Mouse (Mus musculus): ENCODE measurements around the gene Rfng. TPM values are rescaled to one million over a fixed set of nuclear protein-coding genes. Genes with fewer than 3 reads are reported as not detected.
"Not testable (repeated sequence)": the region's sequence is repeated elsewhere in the genome, so short reads cannot be mapped to it uniquely, and the experiment has no call there.

Rfng gene
- polyA plus RNA-seq, 1 experiment from 2014 or later, result 66.4 TPM

- Histone ChIP-seq H3K9me3 (no peaks in the 10 kb centered on the region), H3K36me3 (peaks cover 51% of the 10 kb centered on the region), H3K27ac (replicated peaks) (no peak overlapping the region), H3K9ac (replicated peaks) (no peak overlapping the region), H3K4me2 (replicated peaks) (no peak overlapping the region), H3K4me3 (no peak overlapping the region), H3K4me1 (no peaks in the 10 kb centered on the region), H3K27me3 (no peaks in the 10 kb centered on the region)
- WGBS, result 82% methylated on average over 4 of the region's 4 CpGs
- no peak for ATAC-seq (ENCODE audit: low FRiP score, low read depth)
Observed at GRCm38 (mm10) chr11:120804769-120805168, 20.8 kb upstream of the Rfng start.

GRCm38 (mm10) chr11:120804274-120804673, 20.3 kb upstream of the Rfng start:
- no peak for ATAC-seq (ENCODE audit: low FRiP score, low read depth)
- Histone ChIP-seq H3K27me3 (no peaks in the 10 kb centered on the region), H3K9ac (replicated peaks) (no peak overlapping the region), H3K9me3 (no peaks in the 10 kb centered on the region), H3K27ac (replicated peaks) (no peak overlapping the region), H3K36me3 (peaks cover 46% of the 10 kb centered on the region), H3K4me2 (replicated peaks) (no peak overlapping the region), H3K4me1 (no peaks in the 10 kb centered on the region), H3K4me3 (no peak overlapping the region)
- WGBS, result 82% methylated on average over 7 of the region's 7 CpGs

DNA sequence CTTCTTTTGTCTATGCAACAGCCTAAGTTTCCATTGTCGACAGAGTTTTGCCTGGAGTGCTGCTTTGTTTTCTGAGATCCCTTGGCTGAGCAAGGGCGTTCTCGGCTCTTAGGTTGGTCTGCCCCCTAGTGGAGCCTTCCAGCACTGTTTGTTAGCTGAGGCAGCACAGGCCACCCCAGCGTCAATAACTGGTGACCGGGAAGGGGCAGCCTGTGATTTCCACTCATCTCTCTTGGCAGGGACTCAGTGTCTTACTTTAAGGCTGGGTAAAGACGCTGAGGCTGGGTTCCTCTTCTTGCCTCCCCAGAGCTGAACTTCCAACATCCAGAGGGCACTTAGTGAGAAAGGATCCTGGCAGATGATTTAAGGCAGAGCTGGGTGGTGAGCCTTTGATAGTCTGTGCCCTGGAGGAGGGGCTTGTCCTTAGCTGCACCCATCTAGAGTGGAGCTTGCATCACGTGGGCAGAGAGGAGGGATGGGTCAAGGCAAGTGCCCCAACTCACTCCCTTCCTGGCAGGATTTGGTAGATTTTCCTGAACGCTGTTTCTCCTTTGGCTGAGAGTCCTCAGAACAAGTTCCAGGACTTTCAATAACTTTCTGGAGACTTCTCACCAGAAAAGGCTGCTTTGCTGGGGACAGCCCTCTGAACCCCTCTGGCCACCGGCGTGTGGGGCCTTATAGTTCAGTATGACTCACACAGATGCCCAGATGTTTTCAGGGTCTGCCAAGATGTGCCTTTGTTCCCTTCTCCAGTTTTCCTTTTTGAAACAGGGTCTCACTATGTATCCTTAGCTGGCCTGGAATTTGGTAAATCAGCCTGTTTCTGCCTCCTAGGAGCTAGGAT, 16.3 kb upstream of the Rfng start:
- Histone ChIP-seq H3K36me3 (peaks cover 6% of the 10 kb centered on the region), H3K9me3 (no peaks in the 10 kb centered on the region), H3K4me1 (peaks cover 6% of the 10 kb centered on the region), H3K4me2 (replicated peaks) (no peak overlapping the region), H3K27ac (replicated peaks) (peak overlapping the region; percentile 27), H3K4me3 (no peak overlapping the region), H3K27me3 (no peaks in the 10 kb centered on the region), H3K9ac (replicated peaks) (0 out of 2 replicates have a peak overlapping the region, but pooled peaks have one; percentile 16)
- ATAC-seq (ENCODE audit: low FRiP score, low read depth), result peak; percentile 50; the same call in 1 of the 2 replicates
- WGBS, result 16% methylated on average over 10 of the region's 10 CpGs

GRCm38 (mm10) chr11:120799316-120799890, 15.4 kb upstream of the Rfng start:
- Histone ChIP-seq H3K4me1 (peaks cover 15% of the 10 kb centered on the region), H3K9ac (replicated peaks) (no peak overlapping the region), H3K4me2 (replicated peaks) (no peak overlapping the region), H3K4me3 (no peak overlapping the region), H3K9me3 (no peaks in the 10 kb centered on the region), H3K27ac (replicated peaks) (peak overlapping the region; percentile 27; the same call in 1 of the 2 replicates), H3K36me3 (peaks cover 5% of the 10 kb centered on the region; the same call in 1 of the 2 replicates), H3K27me3 (no peaks in the 10 kb centered on the region)
- ATAC-seq (ENCODE audit: low FRiP score, low read depth), result no peak
- 79% methylated on average over 6 of the region's 6 CpGs for WGBS

DNA sequence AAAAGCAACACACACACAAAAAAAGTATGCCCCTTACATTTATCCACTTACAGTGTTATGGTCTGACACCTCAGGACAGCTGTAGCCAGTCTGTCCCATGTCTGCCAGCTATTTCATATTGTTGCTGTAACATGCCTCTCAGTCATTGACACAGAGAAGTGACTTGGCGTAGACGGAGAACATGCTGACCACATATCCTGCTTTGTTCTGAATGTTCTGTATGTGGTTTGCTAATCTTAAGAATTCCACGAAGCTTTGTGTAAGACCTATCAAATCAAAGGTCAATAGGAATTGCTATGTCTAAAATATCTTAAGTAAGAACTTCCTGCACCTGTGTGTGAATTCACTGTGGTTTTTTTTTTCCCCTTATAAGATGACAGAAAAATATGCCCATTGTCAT, 14.2 kb upstream of the Rfng start:
- Histone ChIP-seq H3K4me1 (peaks cover 18% of the 10 kb centered on the region), H3K27ac (replicated peaks) (no peak overlapping the region), H3K9ac (replicated peaks) (no peak overlapping the region), H3K4me3 (no peak overlapping the region), H3K27me3 (no peaks in the 10 kb centered on the region), H3K9me3 (no peaks in the 10 kb centered on the region), H3K4me2 (replicated peaks) (no peak overlapping the region), H3K36me3 (peaks cover 15% of the 10 kb centered on the region)
- WGBS, result 93% methylated on average over 3 of the region's 3 CpGs
- no peak for ATAC-seq (ENCODE audit: low FRiP score, low read depth)

DNA sequence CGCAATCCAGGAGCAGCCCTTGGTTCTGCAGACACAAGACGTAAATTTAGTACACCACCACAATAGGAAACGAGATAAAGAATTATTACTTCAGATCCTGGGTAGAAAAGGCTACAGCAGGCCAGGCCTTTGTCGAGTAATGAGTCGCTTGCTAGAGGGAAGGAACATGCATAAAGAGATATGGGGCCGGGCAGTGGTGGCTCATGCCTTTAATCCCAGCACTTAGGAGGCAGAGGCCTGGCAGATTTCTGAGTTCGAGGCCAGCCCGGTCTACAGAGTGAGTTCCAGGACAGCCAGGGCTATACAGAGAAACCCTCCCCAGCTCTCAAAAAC, 12.6 kb upstream of the Rfng start:
- Histone ChIP-seq H3K9me3 (no peaks in the 10 kb centered on the region), H3K36me3 (peaks cover 32% of the 10 kb centered on the region), H3K4me3 (peak overlapping the region; percentile 91), H3K27ac (replicated peaks) (peak overlapping the region; percentile 89), H3K4me2 (replicated peaks) (peak overlapping the region; percentile 99), H3K27me3 (no peaks in the 10 kb centered on the region), H3K9ac (replicated peaks) (peak overlapping the region; percentile 96), H3K4me1 (peaks cover 18% of the 10 kb centered on the region)
- WGBS, result 21% methylated on average over 8 of the region's 8 CpGs
- peak; percentile 57 for ATAC-seq (ENCODE audit: low FRiP score, low read depth)

- no peaks in the 10 kb centered on the region for H3K9me3 ChIP-seq
- peak within 1 kb of the TSS; percentile 91 for H3K4me3 ChIP-seq
- H3K27me3 ChIP-seq, result no peaks in the 10 kb centered on the region
- H3K4me2 ChIP-seq (replicated peaks), result peak within 1 kb of the TSS; percentile 99
- 2% methylated on average over 59 of the region's 59 CpGs for WGBS
- peak within 1 kb of the TSS; percentile 89 for H3K27ac ChIP-seq (replicated peaks)
- H3K36me3 ChIP-seq, result peaks cover 38% of the 10 kb centered on the region
- peaks cover 18% of the 10 kb centered on the region for H3K4me1 ChIP-seq
- peak; percentile 84 for ATAC-seq (ENCODE audit: low FRiP score, low read depth)
- peak within 1 kb of the TSS; percentile 96 for H3K9ac ChIP-seq (replicated peaks)
Observed at GRCm38 (mm10) chr11:120795756-120796613, 12.0 kb upstream of the Rfng start, which contains the start of gene Dus1l. Gene Dus1l (minus strand): TSS chr11:120796403.

- H3K4me3 ChIP-seq, result no peak overlapping the region
- H3K9me3 ChIP-seq, result no peaks in the 10 kb centered on the region
- ATAC-seq (ENCODE audit: low FRiP score, low read depth), result no peak
- no peak overlapping the region for H3K9ac ChIP-seq (replicated peaks)
- H3K27ac ChIP-seq (replicated peaks), result no peak overlapping the region
- H3K36me3 ChIP-seq, result peaks cover 68% of the 10 kb centered on the region
- H3K27me3 ChIP-seq, result no peaks in the 10 kb centered on the region
- WGBS, result 95% methylated on average over 9 of the region's 9 CpGs
- H3K4me1 ChIP-seq, result peaks cover 18% of the 10 kb centered on the region
- no peak overlapping the region for H3K4me2 ChIP-seq (replicated peaks)
Observed at GRCm38 (mm10) chr11:120792652-120793051, 8.6 kb upstream of the Rfng start.

GRCm38 (mm10) chr11:120789810-120790209, 5.8 kb upstream of the Rfng start:
- WGBS, result 94% methylated on average over 3 of the region's 3 CpGs
- ATAC-seq (ENCODE audit: low FRiP score, low read depth), result no peak
- H3K9me3 ChIP-seq, result no peaks in the 10 kb centered on the region
- H3K36me3 ChIP-seq, result peaks cover 86% of the 10 kb centered on the region
- no peak overlapping the region for H3K9ac ChIP-seq (replicated peaks)
- no peak overlapping the region for H3K4me2 ChIP-seq (replicated peaks)
- no peak overlapping the region for H3K4me3 ChIP-seq
- no peaks in the 10 kb centered on the region for H3K27me3 ChIP-seq
- no peak overlapping the region for H3K27ac ChIP-seq (replicated peaks)
- H3K4me1 ChIP-seq, result peaks cover 18% of the 10 kb centered on the region

DNA sequence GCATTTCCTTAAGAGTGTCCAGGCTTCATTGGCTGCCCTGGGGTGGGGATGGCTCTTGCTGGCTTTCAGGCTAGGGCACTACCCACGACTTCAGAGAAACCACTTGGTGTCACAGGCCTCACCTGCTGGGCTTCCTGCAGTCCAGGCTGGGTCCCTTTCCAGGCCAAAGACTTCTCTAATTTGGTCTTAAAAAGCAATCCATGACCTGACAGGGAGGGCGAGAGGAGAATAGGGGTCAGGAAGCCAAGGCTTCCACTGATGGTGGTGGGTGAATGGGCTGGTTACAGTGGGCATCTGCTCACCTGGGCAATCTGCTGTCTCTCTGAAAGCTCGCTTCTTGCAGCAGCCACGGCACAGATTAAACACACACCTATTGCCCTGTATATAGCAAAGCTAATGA, 5.3 kb upstream of the Rfng start:
- no peak overlapping the region for H3K9ac ChIP-seq (replicated peaks)
- no peak for ATAC-seq (ENCODE audit: low FRiP score, low read depth)
- no peak overlapping the region for H3K4me2 ChIP-seq (replicated peaks)
- no peak overlapping the region for H3K4me3 ChIP-seq
- no peaks in the 10 kb centered on the region for H3K9me3 ChIP-seq
- H3K27me3 ChIP-seq, result no peaks in the 10 kb centered on the region
- H3K27ac ChIP-seq (replicated peaks), result no peak overlapping the region
- 90% methylated on average over 4 of the region's 4 CpGs for WGBS
- peaks cover 15% of the 10 kb centered on the region for H3K4me1 ChIP-seq
- peaks cover 82% of the 10 kb centered on the region for H3K36me3 ChIP-seq

- not testable (repeated sequence) for H3K9ac ChIP-seq (replicated peaks); H3K4me3 ChIP-seq; H3K27me3 ChIP-seq; ATAC-seq (ENCODE audit: low FRiP score, low read depth); H3K9me3 ChIP-seq; H3K4me2 ChIP-seq (replicated peaks); H3K27ac ChIP-seq (replicated peaks)
- H3K36me3 ChIP-seq, result peaks cover 74% of the 10 kb centered on the region
- WGBS, result 89% methylated on average over 9 of the region's 10 CpGs
- peaks cover 15% of the 10 kb centered on the region for H3K4me1 ChIP-seq
Observed at GRCm38 (mm10) chr11:120788460-120788859, 4.5 kb upstream of the Rfng start.

DNA sequence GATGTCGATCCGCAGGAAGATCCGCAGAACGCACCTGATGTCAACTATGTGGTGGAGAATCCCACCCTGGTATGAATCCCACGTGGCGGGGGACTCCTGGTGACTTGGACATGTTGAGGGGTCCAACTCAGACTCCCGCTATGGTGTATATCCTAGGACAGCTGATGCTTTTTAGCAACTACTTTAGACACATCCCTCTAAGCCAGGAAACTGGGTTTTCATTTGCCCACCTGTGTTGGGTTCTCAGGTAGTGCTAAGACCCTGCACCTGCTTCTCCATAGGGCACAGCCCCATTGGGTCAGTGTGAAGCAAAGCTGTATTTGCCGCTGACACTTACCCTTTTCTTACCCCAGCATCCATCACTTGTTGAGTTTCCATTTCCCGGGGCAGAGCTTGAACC, 1.1 kb upstream of the Rfng start:
- peaks cover 4% of the 10 kb centered on the region; the same call in 1 of the 2 replicates for H3K27me3 ChIP-seq
- H3K36me3 ChIP-seq, result peaks cover 57% of the 10 kb centered on the region
- no peak for ATAC-seq (ENCODE audit: low FRiP score, low read depth)
- H3K27ac ChIP-seq (replicated peaks), result no peak overlapping the region
- peak overlapping the region; percentile 84 for H3K9ac ChIP-seq (replicated peaks)
- H3K9me3 ChIP-seq, result no peaks in the 10 kb centered on the region
- H3K4me3 ChIP-seq, result peak overlapping the region; percentile 80
- peaks cover 22% of the 10 kb centered on the region for H3K4me1 ChIP-seq
- 39% methylated on average over 9 of the region's 9 CpGs for WGBS
- H3K4me2 ChIP-seq (replicated peaks), result peak overlapping the region; percentile 95
